In genomic region chr9:34837700-34838462, GRCm38 (mm10) we compare ENCODE assay signal across 10 mouse cellular contexts.
DNase-seq lines count a peak whose midpoint lies in the region; ATAC-seq and TF ChIP-seq lines count a peak whose summit lies in the region.
"Had no signal": no experiment of that assay in that cellular context is flagged by ENCODE, and none has a peak within 500 bp of the region (broad histone marks: within the 10 kb centered on the region; RNA-seq: fewer than 3 reads in every experiment).

No protein-coding gene starts in this region.

- H3K4me2 ChIP-seq in midbrain, embryonic 11.5 days, result no peak overlapping the region
- no peak overlapping the region for H3K4me2 ChIP-seq in midbrain, embryonic 16.5 days (ENCODE audit: low read length)
- H3K4me2 ChIP-seq: heart, embryonic 15.5 days; stomach, embryonic 15.5 days had no signal

- TF ChIP-seq POLR2A in brain, embryonic 14.5 days (IDR thresholded peaks at IDR 0.05; ENCODE audit: borderline replicate concordance, extremely low read depth, insufficient read depth, insufficient read length, poor library complexity, severe bottlenecking), result no peak

- peaks cover 4% of the 10 kb centered on the region; the same call in 1 of the 2 replicates for H3K4me1 ChIP-seq in midbrain, embryonic 11.5 days (ENCODE audit: control insufficient read depth, insufficient read depth, low read length)
- peaks cover 7% of the 10 kb centered on the region; the same call in 1 of the 2 replicates for H3K4me1 ChIP-seq in midbrain, embryonic 16.5 days (ENCODE audit: control insufficient read depth, insufficient read depth, low read length)
- H3K4me1 ChIP-seq: heart, embryonic 15.5 days; stomach, embryonic 15.5 days had no signal

- H3K9me3 ChIP-seq in midbrain, embryonic 11.5 days (ENCODE audit: control insufficient read depth, low read length), result no peaks in the 10 kb centered on the region
- H3K9me3 ChIP-seq in midbrain, embryonic 16.5 days (replicated peaks; ENCODE audit: control insufficient read depth, low read length, poor library complexity, severe bottlenecking), result no peaks in the 10 kb centered on the region
- H3K9me3 ChIP-seq: heart, embryonic 15.5 days; stomach, embryonic 15.5 days had no signal

- H3K27me3 ChIP-seq in midbrain, embryonic 11.5 days (ENCODE audit: control insufficient read depth, insufficient read depth, low read length), result no peaks in the 10 kb centered on the region
- no peaks in the 10 kb centered on the region for H3K27me3 ChIP-seq in midbrain, embryonic 16.5 days (ENCODE audit: control insufficient read depth, insufficient read depth, low read depth, low read length)
- H3K27me3 ChIP-seq: heart, embryonic 15.5 days; stomach, embryonic 15.5 days had no signal

- no peak for TF ChIP-seq CTCF in brain, embryonic 14.5 days (IDR thresholded peaks at IDR 0.05; ENCODE audit: borderline replicate concordance, extremely low read depth, insufficient read depth, insufficient read length)

- peak; percentile 94 for DNase-seq in midbrain, embryonic 11.5 days (ENCODE audit: low spot score, missing footprints)
- peak; percentile 73 for DNase-seq in brain, embryonic 14.5 days (ENCODE audit: low read depth)
- DNase-seq in heart, postnatal 4 days, result peak; percentile 64
- peak; percentile 77 for DNase-seq in retina, postnatal 1 day
- DNase-seq in frontal cortex, postnatal 25 days (ENCODE audit: low spot score in 2 of 2), result no peak
- DNase-seq in thymus, postnatal 10 days (ENCODE audit: low spot score in 2 of 2), result no peak

- no peak for ATAC-seq in midbrain, embryonic 11.5 days (ENCODE audit: low FRiP score)
- ATAC-seq in midbrain, embryonic 16.5 days, result no peak

- no peaks in the 10 kb centered on the region for H3K36me3 ChIP-seq in midbrain, embryonic 11.5 days (ENCODE audit: control insufficient read depth, insufficient read depth, low read length)
- no peaks in the 10 kb centered on the region for H3K36me3 ChIP-seq in midbrain, embryonic 16.5 days (ENCODE audit: control insufficient read depth, insufficient read depth, low read length)
- H3K36me3 ChIP-seq: heart, embryonic 15.5 days; stomach, embryonic 15.5 days had no signal

- H3K4me3 ChIP-seq in midbrain, embryonic 11.5 days (ENCODE audit: low read depth, low read length), result no peak overlapping the region
- no peak overlapping the region for H3K4me3 ChIP-seq in midbrain, embryonic 16.5 days (ENCODE audit: low read depth, low read length)
- H3K4me3 ChIP-seq: heart, embryonic 15.5 days; stomach, embryonic 15.5 days had no signal

- 48% methylated on average over 10 of the region's 10 CpGs for WGBS in midbrain, embryonic 11.5 days
- 36% methylated on average over 10 of the region's 10 CpGs for WGBS in midbrain, embryonic 16.5 days

- no peak overlapping the region for H3K9ac ChIP-seq in midbrain, embryonic 11.5 days (ENCODE audit: low read length)
- no peak overlapping the region for H3K9ac ChIP-seq in midbrain, embryonic 16.5 days (ENCODE audit: low read depth, low read length)
- H3K9ac ChIP-seq: heart, embryonic 15.5 days; stomach, embryonic 15.5 days had no signal

- no peak overlapping the region for H3K27ac ChIP-seq in midbrain, embryonic 11.5 days (ENCODE audit: low read depth, low read length)
- no peak overlapping the region; the same call in 1 of the 2 replicates for H3K27ac ChIP-seq in midbrain, embryonic 16.5 days (ENCODE audit: low read length)
- H3K27ac ChIP-seq: heart, embryonic 15.5 days; macrophage; stomach, embryonic 15.5 days had no signal

Comparison
In these comparisons a context has a peak if more than half of its experiments do, and no peak if none do; other contexts are left out.
1. DNase-seq: peak in midbrain, embryonic 11.5 days (single experiment), brain, embryonic 14.5 days (single experiment), heart, postnatal 4 days (single experiment) and retina, postnatal 1 day (single experiment); none in frontal cortex, postnatal 25 days (0 of 2) and thymus, postnatal 10 days (0 of 2).